Mouse (Mus musculus) midbrain, embryonic 12.5 days (tissue): ENCODE data around the gene Prkcz. TPM values are rescaled to one million over a fixed set of nuclear protein-coding genes. Genes with fewer than 3 reads are reported as not detected.

Source experiments
- ATAC-seq: fragments of 200-750 bp; cut with Nextera tagmentation; 2 replicates; pipeline ENCODE4 v1.8.0; 2017; ENCODE audit warnings: low read depth, moderate TSS enrichment, moderate library complexity; ENCODE audit not compliant: low FRiP score
- H3K27ac ChIP-seq: fragments of 300-500 bp; sonication (generic); replicated peaks from 2 replicates; pipeline ENCODE4 v1.5.1; 2016; ENCODE audit warnings: mild to moderate bottlenecking
- H3K27me3 ChIP-seq: fragments of 300-500 bp; sonication (generic); 2 replicates; pipeline ENCODE4 v1.6.1; 2016; ENCODE audit warnings: mild to moderate bottlenecking
- H3K36me3 ChIP-seq: fragments of 300-500 bp; sonication (generic); 2 replicates; pipeline ENCODE4 v1.6.1; 2016
- H3K4me1 ChIP-seq: fragments of 300-500 bp; sonication (generic); 2 replicates; pipeline ENCODE4 v1.6.1; 2016
- H3K4me2 ChIP-seq: fragments of 300-500 bp; sonication (generic); replicated peaks from 2 replicates; pipeline ENCODE4 v1.6.1; 2016; ENCODE audit warnings: mild to moderate bottlenecking, moderate library complexity
- H3K4me3 ChIP-seq: fragments of 300-500 bp; sonication (generic); 2 replicates; pipeline ENCODE4 v1.5.1; 2016; ENCODE audit warnings: mild to moderate bottlenecking
- H3K9ac ChIP-seq: fragments of 300-500 bp; sonication (generic); replicated peaks from 2 replicates; pipeline ENCODE4 v1.6.1; 2016; ENCODE audit warnings: mild to moderate bottlenecking, moderate library complexity
- H3K9me3 ChIP-seq: fragments of 300-500 bp; sonication (generic); 2 replicates; pipeline ENCODE4 v1.6.1; 2016; ENCODE audit warnings: mild to moderate bottlenecking
- WGBS: fragments of 180-500 bp; shearing (Covaris S2); methylation state at CpG from one replicate; pipeline ENCODE4 v1.1.7; 2016; 5-methylcytosine and 5-hydroxymethylcytosine counted together
- polyA plus RNA-seq: library from polyadenylated mRNA; unstranded; fragments of >200 nt; fragmentation: Nextera tagmentation; extraction: Ambion mirVana; gene quantifications from 2 replicates; pipeline ENCODE4 v1.2.1, GENCODE M21; 2016

Gene Prkcz
- polyA plus RNA-seq, 1 experiment from 2014 or later = 30.9 TPM

DNA sequence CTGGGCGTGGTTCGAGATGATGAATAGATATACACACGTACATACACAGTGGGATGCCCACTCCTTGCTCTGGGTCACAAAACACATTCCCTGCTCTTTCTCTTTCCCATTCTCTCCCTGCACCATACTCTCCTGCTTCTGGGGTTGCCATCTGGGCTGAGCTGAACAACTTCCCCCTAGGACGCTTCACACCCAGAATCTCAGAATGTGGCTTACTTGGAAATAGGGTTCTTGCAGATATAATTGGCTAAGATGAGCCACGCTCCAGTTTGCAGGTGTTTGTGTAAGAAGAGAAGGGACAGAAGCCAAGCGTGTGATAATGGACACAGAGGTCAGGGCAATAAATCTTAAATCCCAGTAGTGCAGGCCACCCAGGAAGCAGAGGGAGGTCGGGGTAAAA lies 20.8 kb upstream of the Prkcz start:
- no peak for ATAC-seq
- WGBS = 59% methylated on average over 7 of the region's 7 CpGs
- H3K4me1 ChIP-seq = peaks cover 6% of the 10 kb centered on the region; the same call in 1 of the 2 replicates
- H3K9me3 ChIP-seq = no peaks in the 10 kb centered on the region
- no peak overlapping the region for H3K27ac ChIP-seq
- H3K9ac ChIP-seq = no peak overlapping the region
- H3K4me3 ChIP-seq = no peak overlapping the region
- H3K36me3 ChIP-seq = no peaks in the 10 kb centered on the region
- no peak overlapping the region for H3K4me2 ChIP-seq
- H3K27me3 ChIP-seq = peaks cover 8% of the 10 kb centered on the region; the same call in 1 of the 2 replicates

GRCm38 (mm10) chr4:155371797-155372735 lies 10.9 kb upstream of the Prkcz start:
- no peak overlapping the region for H3K4me3 ChIP-seq
- WGBS = 80% methylated on average over 5 of the region's 5 CpGs
- H3K9ac ChIP-seq = no peak overlapping the region
- no peaks in the 10 kb centered on the region; the same call in 1 of the 2 replicates for H3K27me3 ChIP-seq
- no peak overlapping the region for H3K27ac ChIP-seq
- no peak for ATAC-seq
- no peaks in the 10 kb centered on the region for H3K9me3 ChIP-seq
- H3K4me1 ChIP-seq = no peaks in the 10 kb centered on the region
- no peak overlapping the region for H3K4me2 ChIP-seq
- no peaks in the 10 kb centered on the region for H3K36me3 ChIP-seq

DNA sequence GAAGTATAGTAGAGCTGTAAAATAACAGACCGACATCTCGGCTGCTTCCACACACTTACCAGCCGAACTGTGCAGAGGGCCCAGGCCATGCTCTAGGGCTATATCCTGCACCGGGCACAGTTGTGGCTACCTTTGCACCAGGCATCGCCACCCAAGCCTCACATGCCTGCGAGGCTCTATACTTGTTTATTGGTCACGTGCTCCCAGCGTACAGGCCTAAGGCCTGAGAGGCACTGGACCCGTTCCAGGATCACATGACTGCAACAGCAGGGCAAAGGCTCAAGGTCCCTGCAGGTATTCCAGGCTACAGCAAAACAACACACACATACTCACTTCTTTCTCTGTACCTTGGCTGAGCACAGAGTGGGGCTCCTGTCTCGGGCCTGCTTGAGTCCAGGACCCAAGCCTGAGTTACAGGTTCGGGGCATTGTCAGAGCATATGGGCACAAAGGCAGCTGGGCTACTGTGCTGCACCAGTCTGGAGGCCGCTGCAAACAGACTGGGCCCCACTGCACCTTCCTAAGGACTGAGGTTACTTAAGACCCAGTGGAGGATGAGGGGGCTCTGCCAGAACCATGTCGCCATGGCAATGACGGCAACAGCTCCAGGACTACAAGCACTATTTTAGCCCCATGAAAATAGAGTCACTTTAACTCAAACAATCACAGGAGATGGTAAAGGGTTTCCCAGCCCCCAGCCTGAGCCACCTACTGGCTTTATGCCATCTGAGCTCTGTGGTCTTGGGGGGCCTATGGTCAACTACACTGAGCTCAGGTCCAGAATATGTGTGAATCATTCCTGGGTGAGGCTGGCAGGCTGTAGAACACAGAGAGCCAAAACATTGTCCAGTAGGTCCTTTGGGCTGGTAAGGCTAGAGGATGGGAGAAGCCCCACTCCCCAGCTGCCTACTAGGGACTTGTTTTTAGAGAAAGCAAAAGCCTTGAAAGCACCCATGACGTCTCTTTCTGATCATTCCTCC lies 9.9 kb upstream of the Prkcz start:
- no peak overlapping the region for H3K4me2 ChIP-seq
- H3K4me3 ChIP-seq = no peak overlapping the region
- H3K36me3 ChIP-seq = no peaks in the 10 kb centered on the region
- H3K9ac ChIP-seq = no peak overlapping the region
- no peaks in the 10 kb centered on the region; the same call in 1 of the 2 replicates for H3K27me3 ChIP-seq
- no peak overlapping the region for H3K27ac ChIP-seq
- no peaks in the 10 kb centered on the region for H3K9me3 ChIP-seq
- ATAC-seq = no peak
- 90% methylated on average over 15 of the region's 15 CpGs for WGBS
- no peaks in the 10 kb centered on the region for H3K4me1 ChIP-seq

- Histone ChIP-seq H3K4me1 (no peaks in the 10 kb centered on the region), H3K27ac (no peak overlapping the region), H3K27me3 (peaks cover 13% of the 10 kb centered on the region), H3K9ac (no peak overlapping the region), H3K4me2 (peak overlapping the region; percentile 4; the same call in 1 of the 2 replicates), H3K9me3 (no peaks in the 10 kb centered on the region), H3K36me3 (no peaks in the 10 kb centered on the region), H3K4me3 (no peak overlapping the region)
- peak; percentile 30; the same call in 1 of the 2 replicates for ATAC-seq
- WGBS = 26% methylated on average over 12 of the region's 12 CpGs
Observed at GRCm38 (mm10) chr4:155368684-155369083, 7.5 kb upstream of the Prkcz start.

GRCm38 (mm10) chr4:155367739-155368138 lies 6.6 kb upstream of the Prkcz start:
- Histone ChIP-seq H3K4me2 (no peak overlapping the region), H3K4me3 (no peak overlapping the region), H3K9me3 (no peaks in the 10 kb centered on the region), H3K4me1 (no peaks in the 10 kb centered on the region), H3K36me3 (no peaks in the 10 kb centered on the region), H3K27ac (no peak overlapping the region), H3K9ac (no peak overlapping the region), H3K27me3 (peaks cover 22% of the 10 kb centered on the region)
- no peak for ATAC-seq
- WGBS = 91% methylated on average over 9 of the region's 9 CpGs

DNA sequence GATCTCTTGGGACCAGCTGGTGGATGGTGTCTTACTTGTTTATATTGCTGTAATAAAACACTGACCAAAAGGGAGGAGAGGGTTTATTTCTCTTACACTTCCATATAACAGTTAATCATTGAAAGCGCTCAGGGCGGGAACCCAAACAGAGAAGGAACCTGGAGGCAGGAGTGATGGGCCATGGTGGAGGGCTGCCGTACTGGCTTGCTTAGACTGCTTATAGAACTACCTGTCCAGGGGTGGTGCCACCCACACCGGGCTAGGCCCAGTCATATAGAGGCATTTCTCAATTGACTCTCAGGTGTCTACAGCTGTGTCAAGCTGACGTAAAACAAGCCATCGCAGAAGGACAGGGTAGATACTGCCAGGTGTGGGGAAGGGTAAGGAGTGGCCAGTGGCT lies 5.6 kb upstream of the Prkcz start:
- no peak overlapping the region for H3K4me2 ChIP-seq
- no peak overlapping the region for H3K27ac ChIP-seq
- WGBS = 90% methylated on average over 6 of the region's 6 CpGs
- H3K9me3 ChIP-seq = no peaks in the 10 kb centered on the region
- no peaks in the 10 kb centered on the region for H3K36me3 ChIP-seq
- no peak overlapping the region for H3K9ac ChIP-seq
- no peak for ATAC-seq
- peaks cover 32% of the 10 kb centered on the region for H3K27me3 ChIP-seq
- H3K4me1 ChIP-seq = peaks cover 1% of the 10 kb centered on the region; the same call in 1 of the 2 replicates
- H3K4me3 ChIP-seq = no peak overlapping the region

GRCm38 (mm10) chr4:155362443-155362842 lies 1.3 kb upstream of the Prkcz start:
- 36% methylated on average over 5 of the region's 5 CpGs for WGBS
- H3K9ac ChIP-seq = no peak overlapping the region
- no peak overlapping the region for H3K4me3 ChIP-seq
- no peaks in the 10 kb centered on the region for H3K9me3 ChIP-seq
- peaks cover 11% of the 10 kb centered on the region for H3K4me1 ChIP-seq
- no peak for ATAC-seq
- peaks cover 70% of the 10 kb centered on the region for H3K27me3 ChIP-seq
- no peak overlapping the region for H3K27ac ChIP-seq
- no peak overlapping the region for H3K4me2 ChIP-seq
- no peaks in the 10 kb centered on the region for H3K36me3 ChIP-seq

- Histone ChIP-seq H3K4me2 (peak overlapping the region; percentile 57), H3K27ac (no peak overlapping the region), H3K4me3 (peak overlapping the region; percentile 42), H3K9ac (no peak overlapping the region), H3K9me3 (no peaks in the 10 kb centered on the region), H3K27me3 (peaks cover 78% of the 10 kb centered on the region), H3K4me1 (peaks cover 11% of the 10 kb centered on the region), H3K36me3 (no peaks in the 10 kb centered on the region)
- WGBS = under 1% methylated on average over 40 of the region's 42 CpGs
- ATAC-seq = no peak
Observed at GRCm38 (mm10) chr4:155360856-155361255, 305 bp downstream of the Prkcz start.

- 46% methylated on average over 12 of the region's 12 CpGs for WGBS
Observed at GRCm38 (mm10) chr4:155359560-155360464, 1.3 kb downstream of the Prkcz start.

GRCm38 (mm10) chr4:155357601-155358000 lies 3.6 kb downstream of the Prkcz start:
- H3K4me2 ChIP-seq = no peak overlapping the region
- 51% methylated on average over 2 of the region's 2 CpGs for WGBS
- no peak for ATAC-seq

More at GRCm38 (mm10) chr4:155359560-155360464, 1.3 kb downstream of the Prkcz start:
- Histone ChIP-seq H3K4me3 (no peak overlapping the region), H3K4me2 (no peak overlapping the region), H3K4me1 (peaks cover 11% of the 10 kb centered on the region), H3K27ac (no peak overlapping the region), H3K27me3 (peaks cover 76% of the 10 kb centered on the region), H3K36me3 (no peaks in the 10 kb centered on the region), H3K9ac (no peak overlapping the region), H3K9me3 (no peaks in the 10 kb centered on the region)
- no peak for ATAC-seq

DNA sequence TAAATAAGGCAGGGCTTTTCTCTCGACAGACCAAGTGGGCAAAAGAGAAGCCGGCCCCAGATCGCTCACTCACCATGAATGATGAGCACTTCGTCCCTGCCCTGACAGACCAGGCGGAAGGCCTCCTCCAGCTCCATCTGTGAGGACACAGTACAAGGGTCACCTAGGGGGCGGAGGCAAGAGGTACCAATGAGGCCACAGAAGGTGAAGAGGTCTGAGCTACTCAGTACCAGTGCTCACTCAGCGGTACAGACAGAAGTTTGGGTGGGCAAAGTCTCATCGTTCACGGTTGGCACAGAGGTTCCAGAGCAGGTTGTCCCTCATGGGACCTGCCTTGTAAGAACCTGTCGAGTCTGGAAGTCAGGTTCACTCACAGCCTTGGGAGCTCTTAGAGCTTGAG lies 4.8 kb downstream of the Prkcz start:
- no peak for ATAC-seq
- WGBS = 89% methylated on average over 10 of the region's 10 CpGs
- H3K9ac ChIP-seq = no peak overlapping the region

More at GRCm38 (mm10) chr4:155357601-155358000, 3.6 kb downstream of the Prkcz start:
- peaks cover 55% of the 10 kb centered on the region for H3K27me3 ChIP-seq
- peaks cover 11% of the 10 kb centered on the region for H3K4me1 ChIP-seq
- H3K36me3 ChIP-seq = no peaks in the 10 kb centered on the region
- H3K9me3 ChIP-seq = no peaks in the 10 kb centered on the region
- H3K4me3 ChIP-seq = no peak overlapping the region
- no peak overlapping the region for H3K27ac ChIP-seq
- H3K9ac ChIP-seq = no peak overlapping the region

More for the DNA sequence above, 4.8 kb downstream of the Prkcz start:
- Histone ChIP-seq H3K4me1 (peaks cover 6% of the 10 kb centered on the region), H3K4me3 (no peak overlapping the region), H3K9me3 (no peaks in the 10 kb centered on the region), H3K4me2 (no peak overlapping the region), H3K27me3 (peaks cover 42% of the 10 kb centered on the region), H3K36me3 (no peaks in the 10 kb centered on the region), H3K27ac (no peak overlapping the region)
